Mouse (Mus musculus): ENCODE results near the gene Nrip2.

- TF ChIP-seq CTCF (IDR thresholded peaks at IDR 0.05; ENCODE audit: low read depth) (no peak), EP300 (IDR thresholded peaks at IDR 0.05; ENCODE audit: low read depth) (no peak)
Measured at GRCm38 (mm10) chr6:128390683-128391082, 8.4 kb upstream of the Nrip2 start.
